Mouse (Mus musculus) CD4-positive helper T cell, adult 2 months (primary cell): ENCODE results near the gene Zfp62.
"Not testable (repeated sequence)": the region's sequence is repeated elsewhere in the genome, so short reads cannot be mapped to it uniquely, and the experiment has no call there.

ENCODE experiments used
- DNase-seq: peaks from one replicate; pipeline ENCODE4 v3.0.0-alpha.2; 2012; ENCODE audit warnings: low read depth, missing footprints, low spot score

The Zfp62 gene

DNA sequence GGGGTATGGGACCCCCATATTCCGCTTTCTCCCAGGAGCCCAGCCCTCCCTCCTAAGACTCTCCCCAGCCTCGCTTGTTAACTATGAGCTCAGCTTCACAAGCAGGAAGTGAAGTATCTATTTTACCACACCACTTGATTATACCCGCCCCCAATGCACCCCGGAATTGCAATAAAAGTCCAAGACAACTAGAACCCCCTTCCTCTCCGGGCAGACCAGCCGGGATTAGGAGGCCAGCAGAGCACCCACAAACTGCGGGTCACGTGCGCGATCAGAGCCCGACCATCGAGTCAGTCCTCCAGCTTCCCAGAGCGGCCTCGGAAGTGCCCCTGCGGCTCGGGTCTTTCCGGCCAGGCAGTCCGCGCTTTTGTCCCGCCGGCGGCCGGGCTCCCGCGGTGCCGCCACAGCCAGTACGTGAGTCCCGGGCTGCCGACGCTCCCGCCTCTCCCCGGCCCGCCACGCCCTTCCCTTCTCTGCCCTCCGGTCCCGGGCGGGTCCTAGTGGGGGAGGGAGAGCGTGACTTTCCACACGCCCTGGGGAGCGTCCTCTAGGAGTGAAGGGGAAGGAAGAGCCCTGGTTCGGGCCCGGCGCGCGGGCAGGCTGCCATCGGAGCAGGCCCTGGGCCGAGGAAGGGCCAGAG, at the start of gene Zfp62:
Zfp62 (plus strand) TSS at position 164 of the 640 bp plus-strand sequence.
- DNase-seq = peak; percentile 93

GRCm38 (mm10) chr11:49154077-49154476, 49.0 kb upstream of the Zfp62 start, which contains the start of gene Olfr1394:
Olfr1394 (plus strand) TSS chr11:49154377.
- DNase-seq = no peak

- no peak for DNase-seq
Observed at GRCm38 (mm10) chr11:49156821-49157814, 46.0 kb upstream of the Zfp62 start.

- no peak for DNase-seq
Observed at GRCm38 (mm10) chr11:49168839-49169611, 34.1 kb upstream of the Zfp62 start.

GRCm38 (mm10) chr11:49170576-49170975, 32.5 kb upstream of the Zfp62 start:
- DNase-seq = no peak

DNA sequence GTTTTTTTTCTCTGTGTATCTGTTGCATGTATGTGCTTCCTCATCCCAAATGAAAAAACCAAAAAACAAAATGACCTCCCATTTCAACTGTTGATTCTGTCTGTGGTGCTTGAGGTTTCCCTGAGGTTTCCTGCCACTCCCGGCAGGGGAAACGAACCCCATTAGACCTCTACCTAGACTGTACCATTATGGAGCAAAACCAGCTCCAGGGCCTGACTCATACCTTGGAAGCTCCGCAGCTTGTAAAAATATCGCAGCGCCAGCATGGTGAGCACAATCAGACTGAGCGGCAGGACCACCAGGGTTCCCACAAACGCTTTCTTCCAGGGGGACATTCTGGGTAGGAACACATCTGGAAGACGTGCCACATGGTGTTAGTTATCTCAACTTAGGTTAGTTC, 27.7 kb upstream of the Zfp62 start:
- DNase-seq = peak; percentile 26

- not testable (repeated sequence) for DNase-seq
Observed at GRCm38 (mm10) chr11:49176047-49176779, 26.9 kb upstream of the Zfp62 start.

DNA sequence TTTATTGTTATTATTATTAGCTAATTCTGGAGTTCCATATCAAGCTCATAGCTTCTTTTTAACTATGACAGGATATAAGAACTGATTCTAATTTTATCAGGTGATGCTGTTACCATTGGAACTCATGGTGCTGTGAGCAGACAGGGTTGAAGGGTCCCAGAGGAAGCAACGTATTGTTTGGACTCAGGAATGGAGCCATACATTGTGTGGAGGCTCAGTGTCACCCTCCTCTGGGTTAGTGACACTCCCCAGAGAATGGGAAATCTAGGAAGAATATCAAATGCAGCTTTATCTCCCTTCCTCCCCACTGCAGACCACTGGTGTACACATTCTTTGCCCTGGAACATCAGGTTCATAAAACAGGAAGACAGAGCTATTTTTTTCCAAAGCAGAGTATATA, 19.9 kb upstream of the Zfp62 start:
- no peak for DNase-seq

DNA sequence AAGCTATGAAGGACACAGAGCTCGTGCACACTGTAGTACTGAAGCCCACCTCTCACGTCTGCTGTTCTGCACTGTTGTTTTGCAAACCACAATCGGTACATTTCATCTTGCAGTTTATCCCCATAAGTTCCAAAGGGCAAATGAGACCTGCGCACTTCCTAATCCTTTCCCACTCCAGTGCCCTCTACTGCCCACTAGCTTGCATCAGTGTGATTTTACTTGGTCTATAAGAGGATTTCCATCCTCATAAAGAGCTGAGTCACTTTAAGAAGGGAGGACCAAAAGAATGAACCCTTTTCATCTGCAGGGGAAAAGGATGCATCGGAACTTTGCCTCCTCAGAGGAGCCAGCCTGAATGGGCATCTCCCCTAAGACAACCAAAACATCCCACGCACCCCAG, 16.6 kb upstream of the Zfp62 start:
- no peak for DNase-seq

- no peak for DNase-seq
Observed at GRCm38 (mm10) chr11:49186955-49187488, 16.1 kb upstream of the Zfp62 start, which contains the start of gene Btnl9. Btnl9 (minus strand) TSS chr11:49187159.

DNA sequence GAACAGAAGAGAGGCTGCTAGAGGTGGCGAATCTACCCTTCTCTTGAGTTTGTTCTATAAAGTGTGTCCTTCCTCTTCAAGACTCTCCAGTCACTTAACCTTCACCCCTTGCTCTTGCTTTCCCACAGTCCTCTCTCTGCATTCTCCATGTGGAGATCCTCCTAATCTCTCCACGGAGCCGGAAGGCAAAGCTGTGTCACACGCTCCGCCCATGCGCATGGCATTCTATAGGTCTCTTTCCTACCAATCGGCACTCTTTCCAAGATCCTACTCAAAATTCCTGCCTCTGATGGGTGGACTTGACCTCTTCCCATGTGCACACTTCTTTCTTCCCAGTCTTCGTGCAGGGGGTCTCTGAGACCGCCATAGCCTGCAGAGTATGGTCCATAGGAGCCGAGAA, 15.4 kb upstream of the Zfp62 start:
- DNase-seq = no peak

DNA sequence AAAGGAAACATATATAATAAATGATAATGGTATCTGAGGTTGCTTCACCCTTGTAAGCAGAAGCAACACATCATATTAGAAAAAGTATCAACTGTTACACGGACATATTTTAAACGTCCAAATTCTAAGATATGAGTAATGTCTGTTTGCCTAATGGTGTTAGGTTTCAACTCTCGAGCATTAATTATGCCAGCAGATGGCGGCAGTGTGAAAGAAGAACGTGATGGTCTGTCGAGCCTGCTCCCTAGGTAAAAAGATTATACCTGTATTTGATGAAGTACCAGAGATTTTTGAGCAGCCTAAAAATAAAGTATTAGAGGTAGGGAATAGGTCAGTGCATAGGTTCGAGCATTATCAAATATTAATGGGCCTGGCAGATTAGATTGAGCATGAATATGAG, 13.4 kb upstream of the Zfp62 start:
- DNase-seq = peak; percentile 62

GRCm38 (mm10) chr11:49191083-49191482, 12.0 kb upstream of the Zfp62 start:
- no peak for DNase-seq

GRCm38 (mm10) chr11:49194771-49195170, 8.3 kb upstream of the Zfp62 start:
- not testable (repeated sequence) for DNase-seq

- DNase-seq = no peak
Observed at GRCm38 (mm10) chr11:49195819-49196322, 7.2 kb upstream of the Zfp62 start.

- DNase-seq = no peak
Observed at GRCm38 (mm10) chr11:49200666-49201065, 2.4 kb upstream of the Zfp62 start.

DNA sequence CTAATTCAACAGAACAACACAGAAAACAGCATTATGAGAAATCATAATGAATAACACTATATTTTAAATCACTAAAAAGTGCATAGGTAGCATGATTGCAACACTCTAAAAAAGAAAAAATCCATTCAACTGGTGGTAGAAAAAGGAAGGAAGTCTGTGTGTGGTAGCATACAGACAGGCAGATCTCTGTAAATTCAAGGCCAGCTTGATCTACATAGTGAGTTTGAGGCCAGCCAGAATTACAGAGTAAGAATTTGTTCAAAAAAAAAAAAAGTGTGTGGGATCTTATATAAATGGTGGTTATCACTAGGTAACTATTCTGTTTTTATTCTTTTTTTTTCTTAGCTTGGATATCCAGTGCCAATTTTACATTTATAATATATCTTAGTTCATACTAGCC, 1.9 kb upstream of the Zfp62 start:
- DNase-seq = no peak

DNA sequence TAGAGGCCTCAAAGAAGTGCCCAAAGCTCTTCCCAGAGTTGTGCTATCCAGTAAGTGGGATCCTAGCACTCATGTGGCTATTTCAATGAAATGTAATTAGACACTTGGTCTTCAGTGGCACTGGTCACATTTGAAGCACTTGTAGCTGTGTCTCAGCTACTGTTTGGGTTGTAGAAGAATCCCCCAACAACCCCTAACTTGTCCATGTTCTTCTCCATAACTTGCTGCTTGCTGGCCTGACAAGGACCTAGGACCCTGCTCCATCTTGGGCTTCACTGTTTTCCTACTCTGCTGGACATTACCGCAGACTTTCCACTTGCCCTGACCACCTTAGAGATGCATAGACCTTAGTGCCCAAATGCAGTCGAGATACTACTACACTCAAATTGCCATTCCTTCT, 1.0 kb upstream of the Zfp62 start:
- DNase-seq = no peak

- peak; percentile 74 for DNase-seq
Observed at GRCm38 (mm10) chr11:49202523-49203061, 500 bp upstream of the Zfp62 start.

GRCm38 (mm10) chr11:49203771-49204497, 842 bp downstream of the Zfp62 start:
- DNase-seq = peak; percentile 90
